Mouse (Mus musculus): ENCODE measurements at regions not wholly inside any gene's neighbourhood (a gene's known extent, or its start where the extent isn't known, plus 50 kb on each side); places are given as distances from the start of the nearest gene placed in this dataset.
A peak's percentile ranks its signal among the peaks of the same experiment; 100 is the strongest.

DNA sequence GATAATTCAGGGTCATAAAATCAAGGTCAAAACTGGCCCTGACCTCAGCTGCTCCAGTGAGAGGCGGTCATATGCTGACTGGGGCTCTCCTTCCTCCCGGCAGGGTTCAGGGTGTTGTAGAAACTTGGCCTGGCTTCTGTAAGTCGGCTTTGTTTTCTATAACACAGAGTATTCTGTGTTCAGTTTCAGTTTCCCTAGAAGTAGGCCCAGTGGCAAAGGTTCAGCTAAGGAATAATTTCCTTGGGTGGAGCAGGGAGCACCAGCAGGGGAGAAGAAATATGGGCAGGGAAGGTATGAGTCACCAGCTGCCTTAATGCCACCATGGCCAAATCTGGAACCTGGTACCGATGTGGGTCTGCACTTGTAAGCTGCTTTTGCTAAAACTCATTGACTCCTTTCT, 153.5 kb downstream of the Hibadh start:
- peak in 1 of 2 experiments; percentile 49 for DNase-seq

DNA sequence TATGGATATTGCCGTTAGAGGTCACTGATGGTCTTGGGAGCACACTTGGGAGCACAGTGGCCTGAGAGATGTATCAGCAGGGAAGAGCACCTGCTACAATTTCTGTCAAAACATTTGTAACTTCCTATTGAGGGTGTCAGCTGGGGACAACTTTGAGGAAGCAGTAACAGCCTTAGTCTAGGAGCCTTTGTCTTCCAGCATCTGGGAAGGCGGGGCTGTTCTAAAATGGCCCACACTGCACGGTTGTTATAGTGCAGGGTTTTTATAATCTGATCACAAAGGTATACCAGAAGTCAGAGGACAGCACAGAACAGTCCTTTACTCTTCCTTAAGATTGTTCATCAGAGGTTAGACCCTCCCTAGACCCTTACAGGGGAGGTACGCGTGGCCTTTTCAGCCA, 152.3 kb downstream of the Hibadh start:
- DNase-seq, result peak in 1 of 2 experiments; percentile 8

GRCm38 (mm10) chr6:52490264-52490775, 149.9 kb downstream of the Hibadh start:
- peak in 1 of 2 experiments; percentile 35 for DNase-seq

- DNase-seq, result no peak
Observed at GRCm38 (mm10) chr6:52495301-52495700, 144.9 kb downstream of the Hibadh start.

- DNase-seq, result no peak
Observed at GRCm38 (mm10) chr6:52495855-52496254, 144.3 kb downstream of the Hibadh start.
